Mouse (Mus musculus): Measurements from ENCODE around the gene Cog5.
A peak's percentile ranks its signal among the peaks of the same experiment; 100 is the strongest.

Gene Cog5

DNA sequence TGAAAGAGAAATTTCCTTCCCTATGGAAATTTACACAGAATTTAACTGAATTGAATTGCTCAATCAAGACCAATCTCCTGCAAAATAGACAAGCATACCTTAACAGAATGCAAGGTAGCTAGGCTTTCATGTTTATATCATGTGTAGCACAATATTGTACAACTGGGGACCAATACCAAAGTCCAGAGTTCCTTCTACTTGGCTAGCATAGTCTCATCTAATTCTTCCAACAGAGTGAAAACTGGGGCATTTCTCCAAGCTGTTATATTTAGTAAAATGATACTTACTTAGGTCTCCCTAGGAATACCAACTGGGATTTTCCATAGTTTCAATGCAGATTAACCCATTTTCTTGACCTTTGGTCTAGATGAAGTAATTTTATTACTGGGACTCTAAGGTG, 284.4 kb downstream of the Cog5 start:
- DNase-seq (ENCODE audit: low spot score in 2 of 2) = no peak

DNA sequence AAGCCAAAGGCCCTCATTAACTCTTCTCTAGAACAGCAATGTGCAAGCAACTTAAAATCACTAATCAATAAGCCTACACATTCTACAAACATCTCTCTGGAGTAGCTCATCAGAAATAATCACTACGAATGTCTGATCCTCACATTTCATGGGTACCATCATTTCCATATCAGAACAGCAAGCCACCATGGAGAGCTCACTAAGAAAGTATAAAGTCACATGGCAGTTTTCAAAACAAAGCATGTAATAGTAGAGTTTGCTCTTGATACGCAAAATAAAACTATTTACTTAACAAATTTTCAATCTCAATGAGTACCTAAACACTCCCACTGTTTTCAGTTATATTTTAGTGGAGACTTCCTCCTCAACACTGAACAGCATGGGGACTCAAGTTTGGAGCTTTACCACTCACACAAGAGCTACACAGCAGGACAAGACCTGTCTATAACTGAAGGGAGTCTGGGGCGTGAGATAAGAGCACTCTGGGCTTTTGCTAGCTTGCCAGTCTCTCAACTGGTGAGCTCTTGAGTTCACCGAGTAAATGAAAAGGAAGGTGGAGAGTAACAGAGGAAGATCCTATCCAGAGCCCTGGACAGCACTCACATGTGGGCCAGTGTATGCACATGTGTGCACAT, 288.5 kb downstream of the Cog5 start:
- no peak for DNase-seq (ENCODE audit: low spot score in 2 of 2)

DNA sequence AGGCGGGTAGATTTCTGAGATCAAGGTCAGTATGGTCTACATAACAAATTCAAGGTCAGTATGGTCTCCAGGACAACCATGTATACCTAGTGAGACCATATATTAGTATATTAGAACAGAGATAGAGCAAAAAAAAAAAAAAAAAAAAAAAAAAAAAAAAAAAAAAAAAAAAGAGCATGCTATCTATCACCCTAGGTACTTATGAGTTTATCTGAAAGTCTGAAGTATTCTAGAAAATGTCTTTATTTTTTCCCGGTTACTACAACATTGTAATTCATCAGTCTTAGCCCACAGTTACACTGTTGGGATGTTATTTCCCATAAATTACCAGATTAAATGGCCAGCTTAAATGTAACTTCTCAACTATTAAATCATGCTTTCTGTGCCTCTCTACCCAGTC, 289.7 kb downstream of the Cog5 start:
- no peak for DNase-seq (ENCODE audit: low spot score in 2 of 2)

DNA sequence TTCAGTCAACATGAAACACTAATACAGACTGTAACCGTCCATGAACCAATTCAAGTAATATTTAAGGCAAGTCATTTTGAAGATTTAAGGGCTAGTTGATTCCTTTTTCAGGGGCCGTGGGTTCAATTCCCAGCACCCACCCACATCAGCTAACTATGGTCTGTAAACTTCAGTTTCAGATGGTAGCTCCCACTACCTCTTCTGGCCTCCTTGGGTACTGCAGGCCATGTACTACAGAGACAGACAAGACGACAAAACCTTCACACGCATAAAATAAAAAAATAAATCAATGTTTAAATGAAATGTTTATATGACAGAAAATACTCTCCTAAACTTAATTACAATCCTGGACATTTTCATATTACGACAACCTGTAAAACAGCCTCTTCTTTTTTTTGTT, 292.8 kb downstream of the Cog5 start:
- no peak for DNase-seq (ENCODE audit: low spot score in 2 of 2)

DNA sequence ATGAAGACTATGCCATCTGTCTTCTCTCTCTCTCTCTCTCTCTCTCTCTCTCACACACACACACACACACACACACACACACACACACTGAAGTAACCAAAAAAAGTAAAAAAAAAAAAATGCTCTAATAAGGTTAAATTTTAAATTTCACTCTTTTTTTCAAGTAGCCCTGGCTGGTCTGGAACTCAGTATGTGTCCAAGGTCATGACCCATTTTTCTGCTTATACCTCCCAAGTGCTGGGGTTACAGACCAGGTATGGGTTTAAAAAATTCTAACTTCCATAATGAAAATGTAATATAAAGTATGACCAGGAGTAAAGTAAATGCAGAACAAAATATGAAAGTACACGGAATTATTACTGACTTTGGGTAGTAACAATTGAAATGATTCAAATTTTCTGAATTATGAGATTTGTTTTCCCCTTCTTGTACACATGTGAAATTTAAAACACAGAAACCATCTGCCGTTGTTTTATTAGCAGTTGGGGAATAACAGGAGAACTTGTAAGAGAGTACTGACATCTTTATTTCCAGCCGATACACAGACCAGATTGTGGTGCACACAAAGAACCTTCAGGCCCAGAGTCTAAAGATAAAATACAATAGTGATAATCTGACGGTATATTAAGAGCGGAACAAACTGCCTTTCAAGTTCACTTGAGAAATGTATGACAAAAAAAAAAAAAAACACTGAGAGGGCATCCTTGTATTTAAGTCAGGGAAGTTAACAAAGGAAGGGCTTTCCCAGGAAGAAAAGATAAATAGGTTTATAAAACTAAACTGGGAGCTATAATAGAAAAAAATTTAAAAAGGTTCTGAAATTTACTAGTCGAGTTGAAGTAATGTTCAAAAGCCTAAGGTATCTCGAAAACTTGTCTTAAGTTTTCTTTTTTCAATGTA, 293.7 kb downstream of the Cog5 start:
- no peak for DNase-seq (ENCODE audit: low spot score in 2 of 2)

DNA sequence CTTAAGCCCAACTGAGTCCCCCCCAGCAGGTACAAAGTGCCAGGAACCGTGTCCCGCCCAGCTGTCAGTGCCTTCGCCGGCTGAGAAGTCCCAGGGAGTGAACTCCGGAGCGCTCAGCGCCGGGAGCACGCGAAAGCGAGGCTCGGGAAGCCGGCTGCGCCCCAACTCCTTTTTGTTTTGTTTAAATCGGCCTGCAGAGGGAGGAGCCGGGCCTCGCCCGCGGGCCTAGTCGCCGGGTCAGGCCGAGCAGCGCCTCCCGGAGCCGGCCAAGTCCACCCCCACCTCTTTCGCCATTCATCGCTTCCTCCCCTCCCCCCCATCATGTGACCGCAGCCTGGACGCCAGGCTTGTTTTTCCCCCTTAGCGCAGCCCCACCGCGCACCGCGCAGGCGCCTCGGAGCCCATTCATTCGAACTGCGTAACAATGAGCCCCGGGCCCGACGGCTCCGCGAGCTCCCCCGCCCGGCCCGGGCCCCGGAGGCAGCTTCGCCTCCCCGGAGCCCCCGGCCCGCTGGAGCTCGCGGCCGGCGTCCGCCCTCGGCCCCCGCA, 294.6 kb downstream of the Cog5 start:
- peak; percentile 86 to 89 for DNase-seq (ENCODE audit: low spot score in 2 of 2)

DNA sequence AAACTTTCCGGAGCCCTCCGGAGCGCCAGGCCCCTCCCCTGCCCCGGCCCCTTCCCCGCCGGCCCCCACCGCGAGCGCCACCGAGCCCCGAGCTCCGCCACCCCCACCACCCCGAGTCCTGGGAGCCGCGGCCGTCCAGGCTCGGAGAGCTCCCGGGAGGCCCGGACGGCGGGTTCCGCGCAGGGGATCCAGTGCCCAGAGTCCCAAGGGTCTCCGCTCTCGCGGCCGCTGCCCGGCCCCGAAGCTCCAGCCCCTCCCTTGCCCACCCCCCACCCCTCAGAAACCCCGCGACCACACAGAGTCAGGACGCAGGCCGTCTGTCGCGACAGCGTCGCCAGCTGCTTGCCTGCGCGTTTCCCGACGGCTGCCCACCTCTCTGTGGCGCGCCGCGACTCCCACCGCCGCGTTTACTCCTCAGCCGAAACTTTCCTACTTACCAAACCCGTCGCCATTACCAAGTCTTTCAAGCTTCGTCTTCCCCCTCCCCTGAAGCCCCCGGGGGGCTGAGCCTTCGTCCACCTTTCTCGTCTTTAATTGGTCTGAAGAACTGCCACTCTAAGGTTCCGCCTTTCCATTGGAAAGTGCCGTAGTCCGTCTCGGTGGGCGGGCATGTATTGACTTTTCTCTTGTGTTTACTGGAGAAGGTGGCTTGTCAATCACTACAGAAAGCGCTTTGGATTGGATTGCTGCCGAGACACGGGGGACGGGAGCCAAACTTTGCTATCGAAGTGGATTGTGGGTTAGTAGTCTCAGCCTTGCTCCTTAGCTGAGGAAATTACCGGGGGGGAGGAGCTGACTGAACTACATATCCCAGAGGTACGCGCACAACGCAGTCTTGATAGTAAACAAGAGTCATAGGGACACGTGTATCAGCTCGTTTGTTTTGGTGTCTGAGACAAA, 295.3 kb downstream of the Cog5 start, which contains the start of gene Hbp1:
Hbp1 (minus strand) TSS at position 777 of the 900 bp plus-strand sequence.
- DNase-seq (ENCODE audit: low spot score in 2 of 2) = peak; percentile 99 to 100

DNA sequence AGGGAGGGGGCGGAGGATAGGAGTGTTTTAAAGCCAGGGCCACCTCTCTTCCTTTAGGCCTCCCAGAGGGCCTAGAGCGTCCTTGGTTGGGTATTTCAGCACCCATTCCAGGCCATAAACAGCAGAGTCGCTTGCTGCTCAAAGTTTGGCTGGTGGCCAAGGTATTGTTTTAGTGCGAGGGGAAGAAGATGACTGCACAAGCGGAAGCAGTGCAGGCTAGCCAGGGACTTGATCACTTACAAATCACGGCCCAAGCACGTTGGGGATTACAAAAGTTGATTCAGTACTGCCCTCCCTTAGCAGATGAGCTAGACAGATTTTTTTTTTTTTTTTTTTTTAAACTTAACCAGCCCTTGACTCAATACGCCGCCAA, 296.0 kb downstream of the Cog5 start:
- DNase-seq (ENCODE audit: low spot score in 2 of 2) = no peak

DNA sequence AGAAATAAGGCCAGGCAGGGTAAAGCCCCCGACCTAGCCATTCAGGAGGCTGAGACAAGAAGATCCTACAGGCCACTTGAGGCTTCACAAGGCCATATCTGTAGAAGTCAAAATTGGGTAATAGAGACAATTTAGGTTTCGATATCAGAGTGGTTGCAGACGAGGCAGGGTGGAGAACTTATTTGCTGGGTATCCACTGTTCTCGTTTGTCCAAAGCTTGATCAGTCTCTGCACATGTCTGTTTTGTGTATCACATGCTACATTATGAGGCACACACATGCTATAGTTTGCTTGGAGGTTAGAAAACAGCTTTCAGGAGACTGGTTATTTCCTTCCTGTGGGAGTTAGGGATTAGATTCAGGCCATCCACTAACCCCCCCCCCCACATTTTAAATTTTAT, 301.2 kb downstream of the Cog5 start:
- DNase-seq (ENCODE audit: low spot score in 2 of 2) = no peak

DNA sequence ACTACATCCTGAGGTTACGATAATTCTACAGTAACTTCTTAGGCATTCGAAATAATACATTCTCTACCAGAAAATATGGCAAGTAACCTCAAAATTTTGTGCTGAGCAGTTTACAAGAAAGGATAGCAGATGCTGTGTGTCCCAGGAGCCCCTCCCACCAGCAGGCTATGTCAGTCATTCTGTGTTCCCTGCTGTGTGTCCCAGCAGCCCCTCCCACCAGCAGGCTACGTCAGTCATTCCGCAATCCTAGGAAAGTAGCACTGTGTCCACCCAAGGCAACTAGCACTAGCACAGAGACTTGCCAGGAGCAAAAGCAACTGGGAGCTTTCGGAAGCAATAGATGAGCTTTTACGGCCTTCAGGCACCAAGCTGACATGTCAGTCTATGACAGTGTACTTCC, 309.4 kb downstream of the Cog5 start:
- DNase-seq (ENCODE audit: low spot score in 2 of 2) = no peak

DNA sequence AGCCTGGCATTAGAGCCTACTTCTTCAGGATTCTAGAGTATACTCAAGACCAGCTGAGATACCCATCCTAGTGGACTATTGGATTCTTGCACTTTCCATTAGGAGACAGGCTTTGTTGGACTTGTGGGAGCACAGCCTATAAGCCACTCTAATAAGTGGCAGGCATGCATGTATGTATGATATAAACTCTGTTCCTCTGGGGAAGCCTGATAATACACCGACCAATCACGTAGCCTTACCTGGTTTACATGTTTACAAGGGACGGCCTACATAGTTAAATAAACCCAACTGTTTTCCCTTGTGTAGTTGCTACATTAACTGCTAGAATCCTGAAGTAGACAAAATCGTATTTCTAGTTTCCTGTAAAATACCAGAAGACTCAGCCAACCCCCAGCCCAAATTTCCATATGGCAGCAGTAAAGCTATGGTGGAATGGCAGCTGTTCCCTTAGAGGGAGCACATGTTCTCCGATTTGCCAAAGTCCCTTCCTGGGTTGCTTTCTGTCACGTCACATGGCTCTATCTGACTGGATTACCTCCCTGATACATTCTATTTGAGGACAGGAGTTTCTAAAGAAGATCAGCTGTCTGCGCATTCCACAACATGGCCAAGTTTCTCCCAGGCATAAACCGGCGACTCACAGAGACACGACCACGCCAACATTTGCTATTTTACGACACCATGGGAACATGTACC, 311.0 kb downstream of the Cog5 start:
- DNase-seq (ENCODE audit: low spot score in 2 of 2) = no peak

DNA sequence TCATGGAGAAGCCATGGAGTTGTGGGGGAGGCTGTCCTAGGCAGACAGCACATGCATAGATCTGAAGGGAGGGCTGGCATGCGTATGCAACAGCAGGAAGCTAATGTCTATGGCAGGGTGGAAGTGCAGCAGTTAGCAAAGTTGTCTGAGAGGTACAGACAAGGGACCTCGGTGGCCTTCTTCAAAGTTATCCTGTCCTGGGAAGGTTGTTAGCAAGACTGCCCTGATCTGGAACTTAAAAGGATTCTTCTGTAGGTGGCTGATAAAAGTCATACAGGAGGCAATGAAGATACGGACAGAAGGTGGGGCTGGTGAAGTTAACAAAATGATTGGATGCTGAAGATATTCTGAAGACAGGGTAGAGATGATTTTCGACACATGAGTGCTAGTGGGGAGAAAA, 311.7 kb downstream of the Cog5 start:
- DNase-seq (ENCODE audit: low spot score in 2 of 2) = no peak

DNA sequence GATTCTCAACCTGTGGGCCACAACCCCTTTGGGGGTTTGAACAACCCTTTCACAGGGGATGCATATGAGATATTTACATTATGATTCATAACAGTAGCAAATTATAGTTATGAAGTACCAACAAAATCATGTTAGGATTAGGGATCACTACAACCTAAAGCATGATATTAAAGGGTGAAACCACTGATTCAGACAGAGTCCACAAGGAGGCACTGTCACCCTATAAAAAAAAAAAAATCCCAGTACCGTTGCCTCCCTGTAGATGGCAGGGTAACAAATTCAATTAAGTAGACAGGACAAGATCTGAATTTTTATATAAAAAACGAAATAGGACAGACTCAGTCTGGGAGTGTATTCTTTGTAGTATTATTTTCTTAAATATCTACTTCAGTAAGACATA, 312.9 kb downstream of the Cog5 start:
- DNase-seq (ENCODE audit: low spot score in 2 of 2) = no peak

DNA sequence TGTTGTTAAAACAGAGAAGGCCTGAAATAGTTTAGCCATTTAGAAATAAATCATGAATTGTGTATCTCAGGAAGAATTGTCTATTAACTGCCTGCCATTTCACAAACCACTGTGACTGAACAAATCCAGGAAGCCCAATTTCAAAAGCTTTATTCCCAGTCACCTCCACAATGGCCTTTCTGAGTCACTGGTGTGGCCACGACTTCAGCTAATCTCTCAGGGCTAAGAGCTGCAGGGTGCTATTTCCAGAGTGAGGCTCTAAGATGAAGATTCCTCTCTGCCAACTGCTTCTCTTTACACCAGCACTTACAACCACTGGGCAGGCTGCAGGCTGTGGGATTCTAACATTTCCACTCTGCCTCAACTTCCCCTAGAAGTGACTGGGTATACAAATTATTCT, 314.4 kb downstream of the Cog5 start:
- DNase-seq (ENCODE audit: low spot score in 2 of 2) = no peak

DNA sequence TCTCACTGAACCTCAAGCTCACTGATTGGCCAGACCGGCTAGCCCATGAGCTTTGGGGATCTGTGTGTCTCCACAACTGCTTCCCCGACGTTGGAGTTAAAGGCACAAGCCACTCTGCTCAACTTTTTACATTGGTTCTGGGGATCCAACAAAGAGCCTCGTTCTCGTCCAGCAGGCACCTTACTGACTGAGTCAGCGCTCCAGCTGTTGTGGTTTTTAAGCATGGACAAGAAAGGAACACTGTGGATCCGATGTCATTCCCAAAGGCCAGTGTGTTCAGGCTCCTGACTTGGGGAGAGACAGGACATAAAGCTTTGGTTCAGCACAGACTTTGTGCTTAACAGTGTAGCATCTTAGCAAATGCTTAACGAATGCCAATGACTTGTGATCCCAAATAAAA, 316.9 kb downstream of the Cog5 start:
- DNase-seq (ENCODE audit: low spot score in 2 of 2) = no peak

DNA sequence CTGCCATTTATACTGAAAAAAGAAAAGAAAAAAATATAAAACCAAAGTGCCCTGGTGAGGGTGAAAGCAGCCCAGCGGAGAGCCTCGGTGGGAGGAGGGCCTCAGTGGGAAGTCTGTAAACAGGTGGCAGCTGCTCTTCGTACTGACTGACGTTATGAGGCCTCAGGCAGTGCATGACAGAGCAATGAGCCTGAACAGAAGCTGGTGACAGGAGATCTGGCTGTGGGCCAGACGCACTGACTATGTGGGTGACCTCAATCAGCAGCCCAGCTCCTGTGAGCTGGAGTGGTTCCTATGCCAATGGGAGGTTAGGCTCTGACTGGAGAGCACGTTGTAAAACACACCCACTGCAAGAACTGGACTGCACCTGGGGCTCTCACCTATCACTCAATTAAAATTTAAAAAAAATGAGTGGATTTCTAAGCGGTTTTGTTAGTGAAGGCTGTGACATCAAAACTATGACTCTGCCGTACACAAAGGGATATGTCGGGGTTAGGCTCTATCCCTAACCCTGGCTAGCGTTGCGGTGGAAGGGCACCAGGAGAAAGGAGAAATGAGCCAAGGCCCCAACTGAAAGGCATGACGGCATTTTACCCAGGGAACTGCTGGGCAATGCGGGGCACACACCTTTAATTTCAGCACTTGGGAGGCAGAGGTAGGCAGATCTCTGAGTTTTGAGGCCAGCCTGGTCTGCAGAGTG, 319.0 kb downstream of the Cog5 start:
- DNase-seq (ENCODE audit: low spot score in 2 of 2) = no peak

DNA sequence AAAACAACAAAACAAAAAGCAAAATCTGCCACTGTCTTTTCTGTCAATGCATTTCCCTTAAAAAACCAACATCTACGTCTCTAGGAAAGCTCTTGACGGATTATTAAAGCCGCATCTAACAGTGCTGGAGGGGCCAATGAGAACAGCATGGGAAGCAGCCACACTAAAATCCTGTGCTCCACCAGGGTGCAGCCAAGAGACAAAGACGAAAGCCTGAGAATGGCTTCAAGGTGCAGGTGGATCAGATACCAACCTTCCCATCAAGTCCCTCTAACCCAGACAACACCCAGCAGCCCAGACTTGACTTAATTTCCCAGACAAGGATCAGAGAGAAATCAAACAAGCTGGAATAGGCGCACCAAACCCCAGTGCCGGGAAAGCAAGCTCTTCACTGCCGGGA, 321.9 kb downstream of the Cog5 start:
- DNase-seq (ENCODE audit: low spot score in 2 of 2) = no peak

DNA sequence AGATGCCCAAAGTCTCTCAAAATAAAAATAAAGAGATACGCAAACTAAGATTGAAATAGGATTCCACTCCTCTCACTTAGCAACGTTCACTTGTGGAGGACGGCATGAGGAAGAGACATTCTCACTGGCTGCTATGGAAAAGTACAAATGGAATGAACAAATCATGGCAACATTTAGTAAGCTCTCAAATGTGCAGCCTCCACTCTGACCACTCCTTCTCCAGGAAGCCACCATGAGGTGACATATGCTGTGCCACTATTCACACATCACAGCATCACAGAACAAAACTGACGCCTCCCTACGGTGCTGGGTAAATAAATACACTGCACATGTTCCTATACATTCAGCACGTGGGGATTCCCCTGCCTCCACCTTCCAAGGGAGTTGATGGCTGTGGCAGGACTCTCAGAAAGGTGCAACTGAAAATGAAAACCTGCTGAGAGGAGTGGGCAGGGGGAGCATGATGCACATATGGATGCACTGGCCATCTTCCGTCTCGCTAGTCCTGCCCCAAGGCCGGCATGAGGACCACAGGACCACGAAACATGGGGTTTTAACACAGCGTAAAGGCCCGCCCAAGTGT, 323.0 kb downstream of the Cog5 start:
- DNase-seq (ENCODE audit: low spot score in 2 of 2) = no peak

DNA sequence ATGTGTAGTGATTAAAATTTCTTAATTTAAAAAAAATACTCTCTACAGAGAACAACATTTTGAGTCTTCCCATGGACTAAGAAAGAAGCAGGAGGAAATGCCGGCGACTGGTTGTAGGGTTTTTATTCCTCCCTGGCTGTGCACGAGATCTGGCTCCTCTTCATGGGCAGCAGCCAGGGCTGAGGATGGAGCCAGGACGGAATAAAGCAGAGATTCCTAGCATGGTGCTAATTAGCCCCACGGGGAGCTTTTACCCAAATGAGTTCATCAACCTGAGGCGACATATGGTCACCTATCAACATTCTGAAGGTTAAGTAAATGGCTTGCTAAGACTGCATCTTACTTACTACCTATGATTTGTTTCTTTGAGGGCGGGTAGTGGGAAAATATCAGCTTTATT, 328.6 kb downstream of the Cog5 start:
- no peak for DNase-seq (ENCODE audit: low spot score in 2 of 2)

DNA sequence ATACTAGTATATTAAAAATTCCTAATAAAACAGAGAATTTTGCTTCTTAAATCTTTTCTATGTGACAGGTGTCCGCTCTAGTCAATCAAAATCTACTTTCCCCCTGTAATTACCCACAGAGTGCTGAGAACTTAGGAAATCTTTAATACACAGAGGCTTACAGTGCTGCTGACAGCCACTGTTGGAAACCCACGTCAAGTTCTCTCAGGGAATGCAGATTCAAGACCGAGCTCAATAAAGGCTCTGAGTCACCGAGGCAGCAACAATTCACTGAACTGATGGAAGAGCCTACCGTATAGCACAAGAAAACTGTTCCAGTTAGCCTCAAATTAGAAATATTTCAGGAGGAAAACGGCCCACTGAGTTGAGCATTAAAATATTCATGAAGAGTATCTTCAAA, 329.1 kb downstream of the Cog5 start:
- no peak for DNase-seq (ENCODE audit: low spot score in 2 of 2)

Measured in frontal cortex, postnatal 10 days (tissue).